Mouse (Mus musculus) cerebellum, adult 2 months (tissue): Measurements from ENCODE around the gene Fam117b.

Experiments used
- CTCF ChIP-seq: fragments of 200-500 bp; IDR thresholded peaks from 2 replicates; pipeline ENCODE4 v1.5.1; 2011; ENCODE audit warnings: low read depth, mild to moderate bottlenecking, control low read depth, low read length, moderate library complexity, borderline replicate concordance; ENCODE audit not compliant: insufficient read depth
- POLR2A ChIP-seq: fragments of 200-500 bp; IDR thresholded peaks from 2 replicates; pipeline ENCODE4 v1.6.1; 2011; ENCODE audit warnings: low read length, control low read depth, borderline replicate concordance; ENCODE audit not compliant: insufficient read depth

DNA sequence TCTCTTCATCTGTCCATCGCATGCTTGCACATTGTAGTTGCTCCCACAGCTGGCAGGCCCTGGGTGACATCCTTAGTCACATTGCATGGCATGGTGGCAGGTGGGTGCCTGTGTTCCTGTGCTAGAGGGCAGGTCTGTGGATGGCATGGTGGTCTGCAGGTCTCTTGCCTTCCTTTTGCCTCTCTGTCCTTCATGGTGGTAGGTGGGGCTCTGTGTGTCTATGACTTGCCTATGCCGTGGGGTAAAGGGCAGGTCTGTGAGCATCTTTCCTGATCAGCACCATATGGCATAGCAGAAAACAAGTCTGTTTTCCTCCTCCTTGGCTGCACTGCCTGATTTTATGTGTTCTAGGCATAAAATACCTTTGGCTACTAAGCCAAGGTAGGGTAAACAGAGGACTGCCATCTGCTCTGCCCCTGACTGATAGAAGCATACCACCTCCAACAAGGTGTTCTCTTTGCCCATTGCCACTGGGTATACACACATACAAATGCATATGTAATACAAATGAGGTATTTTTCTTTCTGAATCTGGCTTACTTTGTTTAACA, 14.4 kb downstream of the Fam117b start:
- TF ChIP-seq POLR2A (no peak), CTCF (no peak)
